Mouse (Mus musculus) embryonic facial prominence, embryonic 15.5 days (tissue): ENCODE results near the gene Hjurp. TPM values are rescaled to one million over a fixed set of nuclear protein-coding genes. Genes with fewer than 3 reads are reported as not detected.

Source experiments
- ATAC-seq: fragments of 200-750 bp; cut with Nextera tagmentation; 2 replicates; pipeline ENCODE4 v1.8.0; 2017; ENCODE audit warnings: low read depth, moderate TSS enrichment; ENCODE audit not compliant: insufficient number of reproducible peaks, low FRiP score, low TSS enrichment
- H3K27ac ChIP-seq: fragments of 300-500 bp; sonication (generic); replicated peaks from 2 replicates; pipeline ENCODE4 v1.5.1; 2015; ENCODE audit warnings: mild to moderate bottlenecking, inconsistent platforms
- H3K27me3 ChIP-seq: fragments of 300-500 bp; sonication (generic); 2 replicates; pipeline ENCODE4 v1.6.1; 2015; ENCODE audit warnings: inconsistent platforms
- H3K36me3 ChIP-seq: fragments of 300-500 bp; sonication (generic); 2 replicates; pipeline ENCODE4 v1.6.1; 2015; ENCODE audit warnings: mild to moderate bottlenecking, inconsistent platforms
- H3K4me1 ChIP-seq: fragments of 300-500 bp; sonication (generic); 2 replicates; pipeline ENCODE4 v1.6.1; 2015; ENCODE audit warnings: inconsistent platforms
- H3K4me2 ChIP-seq: fragments of 300-500 bp; sonication (generic); replicated peaks from 2 replicates; pipeline ENCODE4 v1.6.1; 2015; ENCODE audit warnings: mild to moderate bottlenecking, inconsistent platforms
- H3K4me3 ChIP-seq: fragments of 300-500 bp; sonication (generic); replicated peaks from 2 replicates; pipeline ENCODE4 v1.5.1; 2015; ENCODE audit warnings: mild to moderate bottlenecking, inconsistent platforms
- H3K9ac ChIP-seq: fragments of 300-500 bp; sonication (generic); 2 replicates; pipeline ENCODE4 v1.6.1; 2015; ENCODE audit warnings: inconsistent platforms
- H3K9me3 ChIP-seq: fragments of 300-500 bp; sonication (generic); replicated peaks from 2 replicates; pipeline ENCODE4 v1.6.1; 2016; ENCODE audit warnings: inconsistent platforms
- WGBS: fragments of 180-500 bp; shearing (Covaris S2); methylation state at CpG from one replicate; pipeline ENCODE4 v1.1.7; 2015; 5-methylcytosine and 5-hydroxymethylcytosine counted together
- polyA plus RNA-seq: library from polyadenylated mRNA; unstranded; fragments of >200 nt; fragmentation: Nextera tagmentation; extraction: Ambion mirVana; gene quantifications from 2 replicates; pipeline ENCODE4 v1.2.1, GENCODE M21; 2015

Hjurp gene
- polyA plus RNA-seq, 1 experiment from 2014 or later, result 161 TPM

DNA sequence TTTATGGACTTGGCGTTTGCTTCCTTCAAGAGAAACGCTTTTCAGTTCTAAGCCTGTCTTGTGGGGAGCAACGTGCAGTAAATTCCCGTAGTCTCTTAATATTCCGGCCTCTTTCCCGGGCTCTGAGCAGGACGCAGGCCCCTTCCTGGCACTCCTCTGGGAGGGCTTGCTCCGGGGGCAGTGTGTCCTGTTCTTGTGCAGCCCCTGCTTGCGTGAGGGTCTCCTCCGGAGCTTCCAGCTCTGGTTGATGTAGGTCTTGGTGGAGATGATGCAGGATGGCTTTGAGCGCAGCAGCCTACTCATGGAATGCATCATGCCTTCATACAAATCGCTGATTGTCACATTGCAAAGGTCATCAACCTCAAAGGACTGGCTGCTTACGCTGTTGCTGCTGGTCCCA, 11.3 kb downstream of the Hjurp start:
- peaks cover 90% of the 10 kb centered on the region for H3K36me3 ChIP-seq
- no peak overlapping the region for H3K4me3 ChIP-seq
- H3K4me2 ChIP-seq, result no peak overlapping the region
- H3K27ac ChIP-seq, result no peak overlapping the region
- no peak for ATAC-seq
- 89% methylated on average over 13 of the region's 13 CpGs for WGBS
- H3K4me1 ChIP-seq, result peaks cover 4% of the 10 kb centered on the region
- no peak overlapping the region for H3K9ac ChIP-seq
- no peaks in the 10 kb centered on the region for H3K27me3 ChIP-seq
- H3K9me3 ChIP-seq, result no peaks in the 10 kb centered on the region; the same call in 1 of the 2 replicates

- no peaks in the 10 kb centered on the region; the same call in 1 of the 2 replicates for H3K9me3 ChIP-seq
- H3K9ac ChIP-seq, result no peak overlapping the region
- H3K4me2 ChIP-seq, result no peak overlapping the region
- no peak for ATAC-seq
- H3K4me1 ChIP-seq, result peaks cover 4% of the 10 kb centered on the region
- WGBS, result 80% methylated on average over 4 of the region's 4 CpGs
- no peak overlapping the region for H3K27ac ChIP-seq
- H3K4me3 ChIP-seq, result no peak overlapping the region
- peaks cover 100% of the 10 kb centered on the region for H3K36me3 ChIP-seq
- no peaks in the 10 kb centered on the region for H3K27me3 ChIP-seq
These were observed 12.6 kb downstream of the Hjurp start for GRCm38 (mm10) chr1:88264869-88265240.

- Histone ChIP-seq H3K9me3 (no peaks in the 10 kb centered on the region; the same call in 1 of the 2 replicates), H3K4me3 (no peak overlapping the region), H3K36me3 (peaks cover 100% of the 10 kb centered on the region), H3K27ac (no peak overlapping the region), H3K9ac (no peak overlapping the region), H3K4me2 (no peak overlapping the region), H3K27me3 (no peaks in the 10 kb centered on the region), H3K4me1 (peaks cover 5% of the 10 kb centered on the region)
- no peak for ATAC-seq
- 90% methylated on average over 7 of the region's 7 CpGs for WGBS
These were observed 13.1 kb downstream of the Hjurp start for GRCm38 (mm10) chr1:88264237-88264868.

- no peak overlapping the region for H3K9ac ChIP-seq
- no peaks in the 10 kb centered on the region for H3K27me3 ChIP-seq
- ATAC-seq, result no peak
- 89% methylated on average over 5 of the region's 5 CpGs for WGBS
- H3K36me3 ChIP-seq, result peaks cover 95% of the 10 kb centered on the region
- H3K4me2 ChIP-seq, result no peak overlapping the region
- peaks cover 9% of the 10 kb centered on the region for H3K4me1 ChIP-seq
- H3K27ac ChIP-seq, result no peak overlapping the region
- no peak overlapping the region for H3K4me3 ChIP-seq
- no peaks in the 10 kb centered on the region; the same call in 1 of the 2 replicates for H3K9me3 ChIP-seq
These were observed 13.7 kb downstream of the Hjurp start for GRCm38 (mm10) chr1:88263778-88264177.

DNA sequence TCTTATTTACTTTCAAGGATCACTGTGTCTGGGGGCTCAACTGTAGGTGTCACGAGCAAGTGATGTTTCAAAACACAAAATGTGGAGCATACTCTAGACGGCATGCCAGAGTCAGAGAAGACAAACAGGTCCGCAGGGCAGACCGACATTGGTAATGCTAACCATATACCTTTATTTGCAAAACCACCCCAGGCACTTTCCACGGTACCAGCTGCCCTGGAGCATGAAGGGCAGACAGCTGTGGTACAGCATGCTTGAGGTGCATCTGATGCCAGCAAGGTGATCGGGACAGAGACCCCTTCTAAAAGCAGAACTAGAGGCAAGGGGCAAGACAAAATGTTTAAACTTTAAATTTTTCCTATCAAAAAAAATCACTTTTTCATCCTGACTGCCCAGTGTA, 14.5 kb downstream of the Hjurp start:
- 65% methylated on average over 6 of the region's 6 CpGs for WGBS
- Histone ChIP-seq H3K36me3 (peaks cover 86% of the 10 kb centered on the region), H3K27ac (0 out of 2 replicates have a peak overlapping the region, but pooled peaks have one; percentile 0), H3K4me1 (peaks cover 9% of the 10 kb centered on the region), H3K4me2 (no peak overlapping the region), H3K9me3 (no peaks in the 10 kb centered on the region; the same call in 1 of the 2 replicates), H3K27me3 (no peaks in the 10 kb centered on the region), H3K9ac (no peak overlapping the region), H3K4me3 (no peak overlapping the region)
- no peak for ATAC-seq

DNA sequence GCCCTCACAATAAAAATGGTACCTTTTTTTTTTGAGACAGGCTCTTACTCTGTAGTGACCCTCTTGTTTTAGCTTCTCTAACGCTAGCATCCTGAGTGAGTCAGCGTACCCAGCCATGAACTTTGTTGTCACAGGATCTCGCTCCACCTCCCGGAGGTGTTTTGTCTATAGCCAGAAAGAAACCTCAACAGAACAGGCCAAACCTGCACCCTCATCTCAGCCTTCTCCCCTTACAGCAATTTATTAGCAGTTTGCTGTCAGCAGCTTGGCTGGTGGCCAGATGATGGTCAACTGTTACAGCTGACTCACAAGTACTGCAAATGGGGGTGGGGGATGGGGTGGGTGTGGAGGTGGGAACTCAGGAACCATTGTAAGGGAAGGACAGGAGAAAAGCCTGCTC, 15.2 kb downstream of the Hjurp start:
- Histone ChIP-seq H3K9me3 (no peaks in the 10 kb centered on the region; the same call in 1 of the 2 replicates), H3K4me1 (peaks cover 9% of the 10 kb centered on the region), H3K4me2 (no peak overlapping the region), H3K9ac (no peak overlapping the region), H3K27ac (peak overlapping the region; percentile 0; the same call in 1 of the 2 replicates), H3K4me3 (no peak overlapping the region), H3K36me3 (peaks cover 79% of the 10 kb centered on the region), H3K27me3 (no peaks in the 10 kb centered on the region)
- peak; percentile 20 for ATAC-seq
- 66% methylated on average over 4 of the region's 4 CpGs for WGBS

- H3K27me3 ChIP-seq, result no peaks in the 10 kb centered on the region
- H3K4me2 ChIP-seq, result no peak overlapping the region
- WGBS, result 85% methylated on average over 7 of the region's 7 CpGs
- H3K36me3 ChIP-seq, result peaks cover 74% of the 10 kb centered on the region
- no peak overlapping the region for H3K4me3 ChIP-seq
- no peaks in the 10 kb centered on the region; the same call in 1 of the 2 replicates for H3K9me3 ChIP-seq
- 0 out of 2 replicates have a peak, but pooled peaks have one; percentile 3 for ATAC-seq
- peak overlapping the region; percentile 0; the same call in 1 of the 2 replicates for H3K27ac ChIP-seq
- H3K9ac ChIP-seq, result no peak overlapping the region
- peaks cover 9% of the 10 kb centered on the region for H3K4me1 ChIP-seq
These were observed 15.7 kb downstream of the Hjurp start for GRCm38 (mm10) chr1:88261706-88262105.

- H3K36me3 ChIP-seq, result peaks cover 65% of the 10 kb centered on the region
- no peaks in the 10 kb centered on the region for H3K27me3 ChIP-seq
- H3K9me3 ChIP-seq, result no peaks in the 10 kb centered on the region; the same call in 1 of the 2 replicates
- 83% methylated on average over 10 of the region's 10 CpGs for WGBS
- no peak overlapping the region for H3K27ac ChIP-seq
- peaks cover 9% of the 10 kb centered on the region for H3K4me1 ChIP-seq
- no peak for ATAC-seq
- no peak overlapping the region for H3K9ac ChIP-seq
- H3K4me3 ChIP-seq, result no peak overlapping the region
- no peak overlapping the region for H3K4me2 ChIP-seq
These were observed 16.6 kb downstream of the Hjurp start for GRCm38 (mm10) chr1:88260604-88261377.

DNA sequence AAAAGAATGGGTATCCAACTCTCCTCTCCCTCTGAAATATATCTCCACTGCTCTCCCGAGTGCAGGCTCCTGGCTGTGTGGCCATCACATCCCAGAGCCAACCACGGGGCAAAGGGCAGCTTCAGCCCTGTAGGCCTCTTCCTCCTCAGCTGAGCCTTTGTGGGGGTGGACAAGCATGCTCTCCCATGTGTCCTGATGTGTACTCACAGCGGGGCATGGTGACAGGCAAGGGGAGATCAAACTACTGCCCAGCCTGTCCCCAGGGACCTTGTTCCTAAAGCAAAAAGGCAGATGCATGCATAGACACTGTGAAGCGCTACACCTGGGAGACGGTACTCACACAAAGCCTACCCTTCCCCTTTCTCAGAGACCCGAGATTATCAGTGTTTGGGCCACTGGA, 17.3 kb downstream of the Hjurp start:
- H3K9me3 ChIP-seq, result peaks cover 2% of the 10 kb centered on the region; the same call in 1 of the 2 replicates
- 77% methylated on average over 6 of the region's 6 CpGs for WGBS
- peaks cover 58% of the 10 kb centered on the region for H3K36me3 ChIP-seq
- H3K4me2 ChIP-seq, result no peak overlapping the region
- H3K27ac ChIP-seq, result no peak overlapping the region
- H3K27me3 ChIP-seq, result no peaks in the 10 kb centered on the region
- H3K9ac ChIP-seq, result no peak overlapping the region
- H3K4me1 ChIP-seq, result peaks cover 9% of the 10 kb centered on the region
- no peak overlapping the region for H3K4me3 ChIP-seq
- peak; percentile 4; the same call in 1 of the 2 replicates for ATAC-seq

DNA sequence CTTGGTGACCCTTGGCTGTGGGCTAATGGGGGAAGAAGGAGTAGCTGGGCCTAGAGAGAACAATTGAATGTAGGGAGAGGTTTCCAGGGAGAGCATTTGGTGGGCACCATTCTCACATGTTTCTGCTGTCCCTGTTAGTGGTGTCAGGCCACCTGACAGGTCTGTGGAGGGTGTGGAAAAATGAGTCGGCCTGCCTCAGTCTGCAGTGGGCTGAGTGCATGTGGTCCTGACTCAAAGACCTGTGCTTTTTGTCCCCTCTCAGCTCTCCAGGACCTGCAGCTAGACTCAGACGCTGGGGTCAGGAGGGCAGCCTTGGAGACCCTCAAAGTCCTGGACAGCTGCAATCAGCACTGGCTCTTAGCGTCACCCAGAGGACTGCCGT, 17.8 kb downstream of the Hjurp start:
- Histone ChIP-seq H3K4me3 (no peak overlapping the region), H3K9ac (no peak overlapping the region), H3K27me3 (no peaks in the 10 kb centered on the region), H3K4me2 (no peak overlapping the region), H3K27ac (no peak overlapping the region; the same call in 1 of the 2 replicates), H3K36me3 (peaks cover 53% of the 10 kb centered on the region), H3K9me3 (peaks cover 6% of the 10 kb centered on the region; the same call in 1 of the 2 replicates), H3K4me1 (peaks cover 9% of the 10 kb centered on the region)
- WGBS, result 73% methylated on average over 4 of the region's 4 CpGs
- ATAC-seq, result no peak

DNA sequence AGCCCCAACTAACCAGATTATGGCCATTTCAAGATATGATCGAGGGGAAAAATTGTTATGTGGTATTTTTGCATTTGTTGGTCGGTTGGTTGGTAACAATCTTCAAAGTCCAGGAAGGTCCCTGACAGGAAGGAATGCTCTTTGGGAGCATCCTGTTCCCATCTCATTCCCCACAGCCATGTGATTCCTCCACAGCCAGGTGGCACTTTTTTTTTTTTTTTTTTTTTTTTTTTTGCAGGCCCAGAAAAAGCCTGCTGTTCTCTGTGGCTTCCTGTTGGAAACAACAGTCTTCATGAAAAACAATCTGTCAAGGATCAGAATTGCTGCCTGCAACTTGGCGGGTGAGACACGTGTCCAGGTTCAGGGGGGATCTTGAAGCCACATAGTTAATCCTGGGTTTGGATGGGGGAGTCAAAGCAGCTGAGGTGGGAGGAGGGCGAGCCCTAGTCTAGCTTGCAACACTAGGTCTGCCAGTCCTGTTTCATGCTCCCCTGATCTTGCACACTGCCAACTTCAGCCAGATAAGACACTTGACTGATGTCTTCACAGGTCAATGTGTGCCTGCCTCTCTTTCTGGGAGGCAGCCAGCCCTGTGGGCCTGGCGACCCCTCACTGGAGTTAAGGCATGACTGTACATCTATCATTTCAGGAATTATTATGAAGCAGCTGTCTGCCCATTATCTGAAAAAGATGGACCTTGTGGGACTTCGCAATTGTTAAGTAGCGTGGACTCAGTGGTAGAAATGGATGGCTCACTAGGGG, 18.4 kb downstream of the Hjurp start:
- Histone ChIP-seq H3K9ac (no peak overlapping the region), H3K9me3 (peaks cover 10% of the 10 kb centered on the region; the same call in 1 of the 2 replicates), H3K36me3 (peaks cover 47% of the 10 kb centered on the region), H3K4me1 (peaks cover 9% of the 10 kb centered on the region), H3K27ac (peak overlapping the region; percentile 4; the same call in 1 of the 2 replicates), H3K27me3 (no peaks in the 10 kb centered on the region), H3K4me2 (no peak overlapping the region), H3K4me3 (no peak overlapping the region)
- WGBS, result 70% methylated on average over 8 of the region's 8 CpGs
- no peak for ATAC-seq
